10 mouse cellular contexts compared by ENCODE assay signal in genomic region chr5:117313420-117313819, GRCm38 (mm10). TPM values are rescaled to one million over a fixed set of nuclear protein-coding genes. Genes with fewer than 3 reads are reported as not detected.
DNase-seq lines count a peak whose midpoint lies in the region; ATAC-seq and TF ChIP-seq lines count a peak whose summit lies in the region.
"Had no signal": no experiment of that assay in that cellular context is flagged by ENCODE, and none has a peak within 500 bp of the region (broad histone marks: within the 10 kb centered on the region; RNA-seq: fewer than 3 reads in every experiment).

No protein-coding gene starts in this region.

- no peak overlapping the region for H3K9ac ChIP-seq in hindbrain, postnatal 0 days (replicated peaks; ENCODE audit: low read length)
- 0 out of 2 replicates have a peak overlapping the region, but pooled peaks have one; percentile 3 for H3K9ac ChIP-seq in liver, embryonic 13.5 days

- 0 out of 2 replicates have a peak overlapping the region, but pooled peaks have one; percentile 4 for H3K4me3 ChIP-seq in hindbrain, postnatal 0 days (ENCODE audit: low read length)
- peak overlapping the region; percentile 37 for H3K4me3 ChIP-seq in liver, embryonic 13.5 days (replicated peaks)
- H3K4me3 ChIP-seq: myocyte had no signal

- H3K36me3 ChIP-seq in hindbrain, postnatal 0 days (ENCODE audit: insufficient read depth, low read length), result no peaks in the 10 kb centered on the region
- H3K36me3 ChIP-seq in liver, embryonic 13.5 days, result no peaks in the 10 kb centered on the region

- no peaks in the 10 kb centered on the region for H3K27me3 ChIP-seq in hindbrain, postnatal 0 days (ENCODE audit: insufficient read depth, low read length)
- peaks cover 45% of the 10 kb centered on the region for H3K27me3 ChIP-seq in liver, embryonic 13.5 days
- H3K27me3 ChIP-seq: Patski had no signal

- peak; percentile 26 for DNase-seq in thymus, postnatal 0 days (ENCODE audit: low spot score)
- no peak for DNase-seq in thymus, adult 18-20 months
- DNase-seq in gastrocnemius, adult 8-10 months (ENCODE audit: low spot score in 2 of 2), result peak; percentile 45 to 50
- peak; percentile 21 for DNase-seq in hindbrain, postnatal 0 days (ENCODE audit: low spot score)
- DNase-seq in liver, embryonic 13.5 days, result peak; percentile 46
- DNase-seq in natural killer cell, adult 2 months (ENCODE audit: low spot score in 2 of 2), result peak; percentile 28 to 36
- DNase-seq in cerebellum, adult 8-10 months, result no peak

- H3K4me2 ChIP-seq in hindbrain, postnatal 0 days (ENCODE audit: low read depth, low read length), result peak overlapping the region; percentile 27; the same call in 1 of the 2 replicates
- peak overlapping the region; percentile 55 for H3K4me2 ChIP-seq in liver, embryonic 13.5 days

- no peak overlapping the region for H3K27ac ChIP-seq in hindbrain, postnatal 0 days
- no peak overlapping the region for H3K27ac ChIP-seq in liver, embryonic 13.5 days

- ATAC-seq in hindbrain, postnatal 0 days, result no peak
- no peak for ATAC-seq in liver, embryonic 13.5 days (ENCODE audit: low read depth)
- ATAC-seq in frontal cortex, adult (ENCODE audit: low TSS enrichment), result no peak
- ATAC-seq: Patski had no signal

- 28% methylated on average over 14 of the region's 14 CpGs for WGBS in hindbrain, postnatal 0 days
- WGBS in liver, embryonic 13.5 days (ENCODE audit: insufficient replicate concordance), result 12% methylated on average over 14 of the region's 14 CpGs

- H3K9me3 ChIP-seq in hindbrain, postnatal 0 days (ENCODE audit: low read length), result no peaks in the 10 kb centered on the region
- no peaks in the 10 kb centered on the region for H3K9me3 ChIP-seq in liver, embryonic 13.5 days (replicated peaks)

- no peak for TF ChIP-seq CTCF in hindbrain, postnatal 0 days (IDR thresholded peaks at IDR 0.05; ENCODE audit: low read depth)

- no peaks in the 10 kb centered on the region for H3K4me1 ChIP-seq in hindbrain, postnatal 0 days (ENCODE audit: insufficient read depth, low read length)
- peaks cover 23% of the 10 kb centered on the region for H3K4me1 ChIP-seq in liver, embryonic 13.5 days (replicated peaks)

RNA-seq across cellular contexts. Expression of gene Vsig10, which starts 5.5 kb away (rescaled TPM):
- polyA plus RNA-seq in thymus, postnatal 0 days (2015; fragmentation: Nextera tagmentation; extraction: Ambion mirVana), result 2.6 and 3.0 TPM in 2 replicates
- total RNA-seq in gastrocnemius, adult 8-10 months (2022), result 1 to 10 TPM; 5.5 to 7.5 (median 6.9) TPM
- 3.3 and 4.6 TPM in 2 replicates for total RNA-seq in hindbrain, postnatal 0 days (2014; rRNA removed)
- 3.4 and 4.7 TPM in 2 replicates for polyA plus RNA-seq in hindbrain, postnatal 0 days (2015; fragmentation: Nextera tagmentation; extraction: Ambion mirVana)
- 1.7 TPM in 2 replicates for polyA plus RNA-seq in liver, embryonic 13.5 days (2015; fragmentation: Nextera tagmentation; extraction: Ambion mirVana)

RNA-seq across cellular contexts. Expression of gene Pebp1, which starts 26.0 kb away (rescaled TPM):
- 420 and 455 TPM in 2 replicates for polyA plus RNA-seq in thymus, postnatal 0 days (2015; fragmentation: Nextera tagmentation; extraction: Ambion mirVana)
- 100 to 1,000 TPM; 366 to 419 (median 400) TPM for total RNA-seq in gastrocnemius, adult 8-10 months (2022)
- total RNA-seq in hindbrain, postnatal 0 days (2014; rRNA removed), result 1,096 and 1,413 TPM in 2 replicates
- polyA plus RNA-seq in hindbrain, postnatal 0 days (2015; fragmentation: Nextera tagmentation; extraction: Ambion mirVana), result 1,008 and 1,032 TPM in 2 replicates
- 275 and 276 TPM in 2 replicates for polyA plus RNA-seq in liver, embryonic 13.5 days (2015; fragmentation: Nextera tagmentation; extraction: Ambion mirVana)

RNA-seq across cellular contexts. Expression of gene Wsb2, which starts 43.7 kb away (rescaled TPM):
- polyA plus RNA-seq in thymus, postnatal 0 days (2015; fragmentation: Nextera tagmentation; extraction: Ambion mirVana), result 51.3 and 59.8 TPM in 2 replicates
- total RNA-seq in gastrocnemius, adult 8-10 months (2022), result 100 to 1,000 TPM in 3 of 4 experiments, 10 to 100 TPM in 1; 94.3 to 146 (median 115) TPM
- 412 and 421 TPM in 2 replicates for total RNA-seq in hindbrain, postnatal 0 days (2014; rRNA removed)
- polyA plus RNA-seq in hindbrain, postnatal 0 days (2015; fragmentation: Nextera tagmentation; extraction: Ambion mirVana), result 296 and 321 TPM in 2 replicates
- polyA plus RNA-seq in liver, embryonic 13.5 days (2015; fragmentation: Nextera tagmentation; extraction: Ambion mirVana), result 19.4 and 19.8 TPM in 2 replicates

Comparison
In these comparisons a context has a peak if more than half of its experiments do, and no peak if none do; other contexts are left out.
1. DNase-seq: peak in thymus, postnatal 0 days (single experiment), gastrocnemius, adult 8-10 months (2 of 2), hindbrain, postnatal 0 days (single experiment), liver, embryonic 13.5 days (single experiment) and natural killer cell, adult 2 months (2 of 2); none in thymus, adult 18-20 months (0 of 2) and cerebellum, adult 8-10 months (single experiment).